Mouse (Mus musculus) mammary gland, adult 2 months (tissue): ENCODE results near the gene Stau1. TPM values are rescaled to one million over a fixed set of nuclear protein-coding genes. Genes with fewer than 3 reads are reported as not detected.

Source experiments
- polyA plus RNA-seq: library from polyadenylated mRNA; depleted of rRNA; stranded (reverse); fragments of >200 nt; gene quantifications from 2 replicates; pipeline ENCODE4 v1.2.3, GENCODE M21; 2012; ENCODE audit warnings: low replicate concordance; rRNA removed

Stau1 gene
- 17.3 and 33.2 TPM in 2 replicates for polyA plus RNA-seq

DNA sequence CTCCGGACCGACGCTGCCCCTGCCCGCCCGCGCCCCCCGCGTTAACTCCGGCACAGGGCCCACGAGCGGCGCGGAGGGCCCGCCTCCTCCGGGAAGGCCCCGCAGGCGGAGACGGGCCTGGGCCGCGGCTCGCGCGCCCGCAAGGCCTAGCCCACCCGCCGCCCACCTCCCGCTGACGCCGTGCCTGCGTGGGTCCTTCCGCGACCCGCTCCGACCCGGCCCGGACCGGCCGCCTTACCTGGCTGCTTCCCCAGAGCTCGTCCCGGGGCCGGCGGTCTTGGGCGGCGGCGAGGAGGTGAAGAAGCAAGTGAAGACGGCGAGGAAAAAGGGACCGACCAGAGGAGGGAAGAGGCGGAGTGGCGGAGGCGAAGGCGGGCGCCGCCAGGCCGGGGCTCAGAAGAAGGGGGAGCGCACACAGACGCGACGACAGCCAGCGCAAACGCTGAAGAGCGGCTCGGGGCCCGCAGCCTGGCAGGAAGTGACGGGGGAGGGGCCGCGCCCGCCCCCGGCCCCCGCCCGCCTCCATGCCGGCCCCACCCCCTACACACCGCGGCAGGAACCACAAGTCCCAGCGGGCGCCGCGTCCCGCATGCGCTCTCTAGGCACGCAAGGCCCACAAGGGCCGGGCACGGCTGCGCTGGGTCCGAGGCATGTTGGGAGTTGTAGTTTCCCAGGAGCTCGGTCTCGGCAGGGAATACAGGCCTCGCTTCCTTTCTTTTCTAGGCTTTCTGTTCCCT, at the start of gene Stau1:
Stau1 (minus strand) TSS at position 504 of the 737 bp plus-strand sequence.

DNA sequence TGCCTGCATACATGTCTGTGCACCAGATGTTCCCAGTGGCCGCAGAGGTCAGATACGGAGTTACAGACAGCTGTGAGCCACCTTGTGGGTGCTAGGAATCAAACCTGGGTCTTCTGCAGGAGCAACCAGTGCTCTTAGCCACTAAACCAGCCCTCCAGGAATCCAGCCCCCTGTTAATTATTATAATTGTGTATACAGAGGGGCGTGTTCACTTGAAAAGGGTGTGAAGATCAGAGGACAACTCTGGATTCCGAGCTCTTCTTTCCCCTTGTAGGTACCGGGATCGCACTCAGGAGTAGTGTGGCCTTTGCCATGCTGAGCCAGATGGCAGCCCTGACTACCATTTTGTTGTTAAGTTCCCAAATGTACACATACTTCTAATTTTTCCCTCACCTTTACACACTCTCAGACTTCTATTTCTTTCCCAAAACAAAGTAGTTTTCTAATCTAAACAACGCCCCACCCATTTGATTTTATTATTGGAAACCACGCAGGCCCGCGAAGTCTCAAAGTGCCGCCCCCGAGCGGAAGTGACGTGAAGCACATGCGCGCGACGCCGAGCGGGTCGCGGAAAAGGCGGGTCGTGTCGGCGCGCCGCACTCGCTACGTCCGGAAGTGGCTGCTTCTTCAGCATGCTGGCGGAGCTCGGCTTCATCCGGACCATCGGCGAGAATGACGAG, 18.7 kb upstream of the Stau1 start, which contains the start of gene Ddx27:
Ddx27 (plus strand) TSS at position 492 of the 680 bp plus-strand sequence.

DNA sequence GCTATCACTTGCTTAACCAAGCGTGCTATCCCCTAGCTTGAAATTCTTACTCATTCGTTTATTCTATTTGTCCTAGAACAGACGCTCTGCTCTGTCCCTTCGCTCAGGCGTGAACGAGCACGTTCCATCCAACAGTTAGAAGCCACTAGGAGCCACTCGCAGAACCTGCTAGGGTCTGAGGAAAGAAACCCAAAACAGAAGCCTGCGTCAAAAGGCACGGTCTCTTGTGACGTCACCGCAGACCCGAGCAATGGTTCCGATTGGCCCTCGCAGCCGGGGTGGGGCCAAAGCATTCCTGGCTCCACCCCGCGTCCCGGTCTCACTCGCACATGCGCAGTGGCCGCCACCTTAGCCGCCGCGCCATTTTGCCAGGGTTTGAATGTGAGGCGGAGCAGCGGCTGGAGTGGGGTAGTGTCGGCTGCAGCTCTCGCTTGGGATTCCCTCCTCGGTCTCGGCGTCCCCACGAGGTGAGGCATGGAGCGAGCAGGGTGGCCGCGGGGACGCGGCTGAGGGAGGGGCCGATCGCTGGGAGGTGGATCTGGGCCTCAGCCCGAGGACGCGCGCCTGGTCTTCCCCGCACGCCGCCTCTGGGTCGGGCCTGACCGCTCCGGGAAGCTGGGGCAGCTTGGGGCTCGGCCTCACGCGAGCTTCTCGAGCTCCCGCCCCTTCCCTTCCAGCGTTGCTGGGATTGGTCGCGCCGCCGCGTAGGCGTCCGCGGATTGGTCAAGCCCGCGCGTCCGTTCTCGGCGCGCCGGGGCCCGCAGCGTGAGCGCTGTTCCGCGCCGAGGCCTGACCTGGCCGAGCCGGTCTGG, 90.2 kb downstream of the Stau1 start, which contains the start of gene Cse1l:
Cse1l (plus strand) TSS at position 330 of the 812 bp plus-strand sequence.

Other genes with a start within 250 kb of the Stau1 start
- gene Trp53rkb, start 203.8 kb downstream of the Stau1 start, polyA plus RNA-seq = 3.0 and 5.1 TPM in 2 replicates
- gene Arfgef2, start 190.7 kb downstream of the Stau1 start, polyA plus RNA-seq = 12.2 and 13.3 TPM in 2 replicates
- gene Cse1l, start 90.3 kb downstream of the Stau1 start, polyA plus RNA-seq = 10.2 and 24.1 TPM in 2 replicates
- gene Ddx27, start 18.9 kb upstream of the Stau1 start, polyA plus RNA-seq = 22.9 and 36.0 TPM in 2 replicates
- gene Znfx1, start 66.7 kb upstream of the Stau1 start, polyA plus RNA-seq = 45.7 and 52.9 TPM in 2 replicates
- gene Kcnb1, start 193.9 kb upstream of the Stau1 start, polyA plus RNA-seq = 13.7 and 15.5 TPM in 2 replicates
- 16.0 and 24.6 TPM in 2 replicates for gene Ptgis, start 244.3 kb upstream of the Stau1 start, polyA plus RNA-seq